Mouse (Mus musculus): ENCODE measurements around the gene Tmem132b. TPM values are rescaled to one million over a fixed set of nuclear protein-coding genes. Genes with fewer than 3 reads are reported as not detected.

Tmem132b gene
- polyA plus RNA-seq, 1 experiment from 2014 or later: 0.21 TPM

DNA sequence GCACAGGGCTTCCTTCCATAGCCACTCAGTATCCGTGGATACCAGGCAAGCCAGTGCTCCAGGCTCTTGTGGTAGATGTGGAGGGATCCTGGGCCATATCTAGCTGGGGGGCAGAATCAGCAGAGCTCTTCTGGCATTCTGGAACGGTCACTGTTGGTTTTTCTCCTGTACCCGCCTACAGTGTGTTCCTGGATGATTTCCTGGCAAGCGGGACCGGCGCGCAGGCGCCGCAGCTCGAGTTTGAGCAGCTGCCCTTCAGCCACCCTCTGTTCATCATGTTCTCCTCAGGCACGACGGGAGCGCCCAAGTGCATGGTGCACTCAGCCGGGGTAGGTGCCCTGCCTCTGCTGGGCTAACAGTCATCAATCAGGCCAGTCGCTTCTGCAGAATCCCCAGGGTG, 25.6 kb upstream of the Tmem132b start:
- peaks cover 21% of the 10 kb centered on the region for H3K36me3 ChIP-seq (ENCODE audit: control insufficient read depth, insufficient read depth, low read length)
- H3K27ac ChIP-seq (replicated peaks): no peak overlapping the region
- no peak for ATAC-seq (ENCODE audit: low FRiP score, low TSS enrichment)
- H3K27me3 ChIP-seq (ENCODE audit: control insufficient read depth, insufficient read depth, low read length): no peaks in the 10 kb centered on the region
- WGBS: 85% methylated on average over 15 of the region's 15 CpGs
- no peaks in the 10 kb centered on the region for H3K9me3 ChIP-seq (ENCODE audit: control insufficient read depth, low read length)
- TF ChIP-seq EP300 (optimal IDR thresholded peaks at IDR 0.05) (no peak), CTCF (IDR thresholded peaks at IDR 0.05; ENCODE audit: low read depth) (no peak)
- DNase-seq (ENCODE audit: low spot score): no peak
- H3K4me1 ChIP-seq (replicated peaks; ENCODE audit: control insufficient read depth, insufficient read depth): no peaks in the 10 kb centered on the region
- H3K9ac ChIP-seq (ENCODE audit: low read length): no peak overlapping the region
- H3K4me2 ChIP-seq (replicated peaks; ENCODE audit: low read depth): no peak overlapping the region
- no peak overlapping the region for H3K4me3 ChIP-seq (ENCODE audit: low read depth, low read length)

GRCm38 (mm10) chr5:125507582-125507981, 24.0 kb upstream of the Tmem132b start:
- H3K4me1 ChIP-seq (replicated peaks; ENCODE audit: control insufficient read depth, insufficient read depth): no peaks in the 10 kb centered on the region
- no peak for DNase-seq (ENCODE audit: low spot score)
- ATAC-seq (ENCODE audit: low FRiP score, low TSS enrichment): no peak
- TF ChIP-seq EP300 (optimal IDR thresholded peaks at IDR 0.05) (no peak), CTCF (IDR thresholded peaks at IDR 0.05; ENCODE audit: low read depth) (peak; percentile 45)
- H3K9me3 ChIP-seq (ENCODE audit: control insufficient read depth, low read length): no peaks in the 10 kb centered on the region
- peaks cover 27% of the 10 kb centered on the region for H3K36me3 ChIP-seq (ENCODE audit: control insufficient read depth, insufficient read depth, low read length)
- 90% methylated on average over 9 of the region's 9 CpGs for WGBS
- H3K4me2 ChIP-seq (replicated peaks; ENCODE audit: low read depth): no peak overlapping the region
- no peaks in the 10 kb centered on the region for H3K27me3 ChIP-seq (ENCODE audit: control insufficient read depth, insufficient read depth, low read length)
- H3K4me3 ChIP-seq (ENCODE audit: low read depth, low read length): no peak overlapping the region
- H3K9ac ChIP-seq (ENCODE audit: low read length): no peak overlapping the region
- no peak overlapping the region for H3K27ac ChIP-seq (replicated peaks)

DNA sequence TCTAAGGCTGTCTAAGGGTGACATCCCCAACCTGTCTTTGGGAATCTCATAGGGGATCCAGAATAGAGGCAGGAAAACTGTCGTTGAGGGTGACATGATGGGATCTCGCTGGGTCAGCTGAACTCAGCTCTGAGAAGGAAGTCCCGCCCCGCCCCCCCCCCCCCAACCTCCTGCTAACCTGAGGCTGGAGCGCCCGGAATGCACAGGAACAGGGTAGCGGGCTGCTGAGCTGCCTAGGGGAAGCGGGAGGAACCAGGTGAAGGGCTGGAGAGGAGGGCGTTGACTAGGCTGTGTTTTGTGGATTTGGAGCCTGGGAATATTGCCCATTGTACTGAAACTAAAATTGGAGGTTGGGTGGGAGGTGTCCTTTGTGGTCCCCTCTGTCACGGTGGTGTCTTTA, 23.6 kb upstream of the Tmem132b start:
- no peak for DNase-seq (ENCODE audit: low spot score)
- Histone ChIP-seq H3K27me3 (ENCODE audit: control insufficient read depth, insufficient read depth, low read length) (no peaks in the 10 kb centered on the region), H3K4me1 (replicated peaks; ENCODE audit: control insufficient read depth, insufficient read depth) (no peaks in the 10 kb centered on the region), H3K9ac (ENCODE audit: low read length) (no peak overlapping the region), H3K9me3 (ENCODE audit: control insufficient read depth, low read length) (no peaks in the 10 kb centered on the region), H3K4me2 (replicated peaks; ENCODE audit: low read depth) (no peak overlapping the region), H3K27ac (replicated peaks) (no peak overlapping the region), H3K36me3 (ENCODE audit: control insufficient read depth, insufficient read depth, low read length) (peaks cover 30% of the 10 kb centered on the region), H3K4me3 (ENCODE audit: low read depth, low read length) (no peak overlapping the region)
- TF ChIP-seq CTCF (IDR thresholded peaks at IDR 0.05; ENCODE audit: low read depth) (no peak), EP300 (optimal IDR thresholded peaks at IDR 0.05) (no peak)
- 90% methylated on average over 10 of the region's 10 CpGs for WGBS
- no peak for ATAC-seq (ENCODE audit: low FRiP score, low TSS enrichment)

GRCm38 (mm10) chr5:125509541-125509940, 22.0 kb upstream of the Tmem132b start:
- Histone ChIP-seq H3K27ac (replicated peaks) (no peak overlapping the region), H3K4me1 (replicated peaks; ENCODE audit: control insufficient read depth, insufficient read depth) (no peaks in the 10 kb centered on the region), H3K27me3 (ENCODE audit: control insufficient read depth, insufficient read depth, low read length) (no peaks in the 10 kb centered on the region), H3K4me2 (replicated peaks; ENCODE audit: low read depth) (no peak overlapping the region), H3K9ac (ENCODE audit: low read length) (no peak overlapping the region), H3K9me3 (ENCODE audit: control insufficient read depth, low read length) (no peaks in the 10 kb centered on the region), H3K36me3 (ENCODE audit: control insufficient read depth, insufficient read depth, low read length) (peaks cover 40% of the 10 kb centered on the region), H3K4me3 (ENCODE audit: low read depth, low read length) (no peak overlapping the region)
- TF ChIP-seq EP300 (optimal IDR thresholded peaks at IDR 0.05) (no peak), CTCF (IDR thresholded peaks at IDR 0.05; ENCODE audit: low read depth) (peak; percentile 85)
- 48% methylated on average over 5 of the region's 5 CpGs for WGBS
- ATAC-seq (ENCODE audit: low FRiP score, low TSS enrichment): no peak
- peak; percentile 63 for DNase-seq (ENCODE audit: low spot score)

GRCm38 (mm10) chr5:125515006-125515405, 16.6 kb upstream of the Tmem132b start:
- ATAC-seq (ENCODE audit: low FRiP score, low TSS enrichment) (no peak), DNase-seq (ENCODE audit: low spot score) (no peak)
- Histone ChIP-seq H3K9me3 (ENCODE audit: control insufficient read depth, low read length) (no peaks in the 10 kb centered on the region), H3K27ac (replicated peaks) (no peak overlapping the region), H3K9ac (ENCODE audit: low read length) (no peak overlapping the region), H3K4me2 (replicated peaks; ENCODE audit: low read depth) (no peak overlapping the region), H3K4me1 (replicated peaks; ENCODE audit: control insufficient read depth, insufficient read depth) (no peaks in the 10 kb centered on the region), H3K27me3 (ENCODE audit: control insufficient read depth, insufficient read depth, low read length) (no peaks in the 10 kb centered on the region), H3K4me3 (ENCODE audit: low read depth, low read length) (no peak overlapping the region), H3K36me3 (ENCODE audit: control insufficient read depth, insufficient read depth, low read length) (peaks cover 44% of the 10 kb centered on the region)
- no peak for TF ChIP-seq CTCF (IDR thresholded peaks at IDR 0.05; ENCODE audit: low read depth)
- no peak for TF ChIP-seq EP300 (optimal IDR thresholded peaks at IDR 0.05)
- WGBS: 87% methylated on average over 12 of the region's 12 CpGs

- no peak overlapping the region for H3K27ac ChIP-seq (replicated peaks)
- WGBS: 76% methylated on average over 5 of the region's 5 CpGs
- H3K27me3 ChIP-seq (ENCODE audit: control insufficient read depth, insufficient read depth, low read length): no peaks in the 10 kb centered on the region
- DNase-seq (ENCODE audit: low spot score) (peak; percentile 27), ATAC-seq (ENCODE audit: low FRiP score, low TSS enrichment) (no peak)
- no peak overlapping the region for H3K4me3 ChIP-seq (ENCODE audit: low read depth, low read length)
- H3K9ac ChIP-seq (ENCODE audit: low read length): no peak overlapping the region
- H3K4me1 ChIP-seq (replicated peaks; ENCODE audit: control insufficient read depth, insufficient read depth): no peaks in the 10 kb centered on the region
- H3K4me2 ChIP-seq (replicated peaks; ENCODE audit: low read depth): no peak overlapping the region
- H3K36me3 ChIP-seq (ENCODE audit: control insufficient read depth, insufficient read depth, low read length): peaks cover 26% of the 10 kb centered on the region
- no peaks in the 10 kb centered on the region for H3K9me3 ChIP-seq (ENCODE audit: control insufficient read depth, low read length)
- TF ChIP-seq EP300 (optimal IDR thresholded peaks at IDR 0.05): no peak
- peak; percentile 67 for TF ChIP-seq CTCF (IDR thresholded peaks at IDR 0.05; ENCODE audit: low read depth)
Observed at GRCm38 (mm10) chr5:125518640-125519039, 12.9 kb upstream of the Tmem132b start.

All from stomach, postnatal 0 days (tissue).